Mouse (Mus musculus) left cerebral cortex, adult 8-10 months (tissue): ENCODE results near the gene Cnksr3. TPM values are rescaled to one million over a fixed set of nuclear protein-coding genes. Genes with fewer than 3 reads are reported as not detected.

Experiments used
- DNase-seq, 2 experiments: peaks; one replicate each; pipeline ENCODE4 v3.0.0; 2022; ENCODE audit warnings: low spot score in 2 of 2
- total RNA-seq, 4 experiments: library from RNA; stranded (reverse); gene quantifications; 2 replicates each; pipeline ENCODE4 v1.2.4; 2022

Gene Cnksr3
- 1 to 10 TPM; 4.1 to 5.2 (median 4.6) TPM for total RNA-seq

DNA sequence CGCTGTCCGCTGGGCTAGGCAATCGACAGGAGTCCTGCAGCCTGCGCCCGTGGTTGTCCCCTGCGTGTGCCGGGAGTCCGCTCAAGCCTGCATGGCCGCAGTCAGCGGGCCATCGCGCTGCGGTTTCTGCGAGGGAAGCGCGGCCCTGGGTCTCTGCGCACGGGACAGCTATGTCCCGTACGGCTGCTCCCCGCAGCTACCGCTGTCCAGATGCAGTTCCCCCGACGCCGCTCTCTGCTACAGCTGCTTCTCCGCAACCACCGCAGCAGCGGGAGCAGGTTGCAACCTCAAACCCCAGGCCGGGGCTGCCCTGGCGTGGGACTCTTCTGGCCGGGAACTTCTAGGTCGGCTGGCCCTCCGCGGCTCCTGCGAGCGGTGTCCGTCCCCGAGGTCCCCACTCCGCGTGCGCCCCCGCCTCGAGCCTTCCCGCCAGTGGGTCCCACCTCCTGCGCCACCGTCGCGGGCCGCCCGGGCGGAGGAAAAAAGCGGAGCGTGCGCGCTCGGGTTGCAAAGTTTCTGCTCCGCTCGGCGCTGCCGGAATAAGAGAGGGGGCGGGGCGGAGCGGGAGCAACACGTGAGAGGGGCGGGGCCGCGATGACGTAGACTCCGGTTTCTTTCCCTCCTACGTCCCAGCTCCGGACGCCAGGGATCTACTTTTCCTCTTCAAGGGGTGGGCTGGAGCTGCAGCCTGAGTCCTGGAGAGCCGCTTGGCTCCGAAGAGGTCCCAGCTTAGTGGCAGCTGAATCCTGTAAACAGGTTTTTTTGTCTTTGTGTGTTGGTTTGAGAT lies at the start of gene Cnksr3:
Gene Cnksr3, minus strand, starts transcription at position 542 of the 787 bp plus-strand sequence.
- peak; percentile 72 to 77 for DNase-seq

GRCm38 (mm10) chr10:7260166-7261108 lies 48.4 kb upstream of the Cnksr3 start:
- no peak for DNase-seq

GRCm38 (mm10) chr10:7258607-7259006 lies 46.6 kb upstream of the Cnksr3 start:
- no peak for DNase-seq

GRCm38 (mm10) chr10:7250455-7250854 lies 38.4 kb upstream of the Cnksr3 start:
- DNase-seq, result no peak

GRCm38 (mm10) chr10:7234601-7235000 lies 22.6 kb upstream of the Cnksr3 start:
- no peak for DNase-seq

DNA sequence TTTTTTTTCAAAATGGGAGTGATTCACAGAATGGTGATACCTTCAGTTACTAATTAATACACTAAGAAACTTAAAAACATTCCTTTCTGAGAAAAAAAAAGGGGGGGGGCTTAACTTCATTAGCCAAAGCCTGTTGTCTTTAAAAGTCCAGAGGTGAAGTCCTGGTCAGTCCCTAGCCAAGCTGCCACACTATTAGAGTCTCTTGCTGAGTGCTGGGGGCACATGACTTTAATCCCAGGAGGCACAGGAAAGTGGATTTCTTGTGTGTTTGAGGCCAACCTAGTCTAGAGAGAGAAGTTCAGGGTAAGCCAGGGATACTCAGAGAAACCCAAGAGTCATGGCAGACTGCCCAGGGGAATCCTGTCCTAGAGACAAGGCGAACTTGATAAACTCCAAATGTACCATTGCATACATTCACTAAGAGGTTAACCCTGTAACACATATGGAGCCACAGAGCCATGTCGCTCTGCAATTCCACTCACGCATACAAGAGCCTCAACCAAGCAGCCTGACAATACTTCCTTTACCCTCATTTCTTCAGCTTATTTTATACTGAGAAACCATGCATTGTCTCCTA lies 5.6 kb upstream of the Cnksr3 start:
- DNase-seq, result no peak

DNA sequence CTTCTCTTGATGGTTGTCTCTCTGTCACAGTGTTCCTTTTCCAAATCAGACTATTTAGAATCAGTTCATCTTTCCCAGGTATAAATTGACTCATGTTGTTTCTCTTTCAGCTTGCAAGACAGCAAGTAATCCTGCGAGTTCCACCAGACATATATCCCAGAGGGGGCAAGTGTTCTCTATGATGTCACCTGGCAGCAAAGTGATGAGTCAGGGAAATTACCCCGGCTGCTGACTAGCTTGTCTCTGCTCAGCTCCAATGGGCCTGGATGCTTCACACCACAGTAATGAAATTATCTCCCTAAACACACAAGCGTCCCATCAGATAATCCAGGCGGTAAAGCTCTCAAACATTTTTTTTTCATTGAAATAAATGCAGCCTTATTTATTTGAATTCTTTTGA lies 2.7 kb upstream of the Cnksr3 start:
- DNase-seq, result no peak

GRCm38 (mm10) chr10:7213066-7213630 lies 1.1 kb upstream of the Cnksr3 start:
- no peak for DNase-seq

GRCm38 (mm10) chr10:7212537-7212936 lies 500 bp upstream of the Cnksr3 start:
- DNase-seq, result no peak

DNA sequence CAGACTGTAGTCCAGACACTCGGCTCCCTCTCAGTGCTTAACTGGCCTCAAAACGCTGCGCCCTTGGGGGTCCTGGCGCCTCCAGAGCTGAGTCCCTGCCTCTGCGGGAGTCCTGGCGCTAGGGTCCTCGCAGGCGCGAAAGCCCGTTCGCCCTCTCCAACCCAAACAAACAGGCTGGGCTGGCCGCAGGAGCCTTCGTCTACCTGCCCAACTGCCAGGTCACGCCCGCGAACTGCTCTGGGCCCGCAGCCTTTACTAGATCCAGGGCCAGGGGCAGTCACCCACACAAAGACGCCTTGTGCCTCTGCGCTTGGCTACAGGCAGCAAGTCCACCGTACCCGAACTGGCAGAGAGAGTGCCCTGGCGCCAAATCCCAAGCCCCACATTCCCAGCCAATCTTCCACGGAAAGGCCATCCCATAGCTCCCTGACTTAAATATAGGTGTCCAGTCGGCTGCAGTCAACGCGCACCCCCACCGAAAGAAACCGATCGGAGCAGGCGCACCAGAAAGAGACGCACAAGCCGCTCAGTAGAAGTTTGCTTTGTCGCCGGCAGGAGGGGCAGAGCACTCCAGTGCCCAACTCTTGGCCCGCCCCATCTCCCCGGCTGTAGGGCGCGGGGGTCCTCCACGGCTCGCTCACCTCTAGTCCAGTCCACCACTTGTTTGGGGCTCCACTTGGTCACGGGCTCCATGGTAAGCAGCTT lies 894 bp downstream of the Cnksr3 start:
- peak; percentile 22 to 29 for DNase-seq

DNA sequence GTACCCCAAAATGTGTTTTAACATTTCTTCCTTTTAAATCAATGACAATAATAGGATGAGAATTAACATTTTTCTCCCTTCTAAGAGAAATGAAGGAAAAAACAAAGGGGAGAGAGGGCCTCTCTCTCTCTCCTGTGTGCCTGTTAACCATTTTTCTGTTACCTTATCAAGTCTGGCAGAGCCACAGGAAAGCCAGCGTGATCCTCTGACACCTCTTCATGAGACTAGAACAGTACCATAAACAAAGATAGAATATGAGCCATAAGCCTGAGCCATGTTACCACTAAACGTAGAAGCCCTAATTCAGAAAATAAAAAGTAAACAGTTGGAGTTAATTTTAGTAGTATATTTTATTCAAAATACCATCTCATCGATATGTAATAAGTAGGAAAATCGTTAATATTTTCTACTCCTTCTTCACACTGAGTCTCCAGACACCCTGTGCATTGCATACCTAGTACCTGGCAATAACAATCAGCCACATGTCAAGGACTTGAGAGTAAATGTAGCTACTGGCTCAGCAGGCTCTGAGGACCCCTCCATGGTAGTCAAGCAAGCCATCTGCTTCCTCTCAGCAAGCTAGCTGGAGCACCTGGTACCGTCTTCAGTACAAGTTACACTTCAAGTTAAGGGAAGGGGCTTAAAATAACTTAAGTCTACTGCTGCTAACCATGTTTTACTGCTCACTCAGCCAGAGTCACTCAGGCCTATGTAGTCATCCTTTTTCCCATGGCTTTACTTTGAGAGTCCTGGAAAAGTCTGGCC lies 2.2 kb downstream of the Cnksr3 start:
- no peak for DNase-seq

- no peak for DNase-seq
Measured at GRCm38 (mm10) chr10:7208859-7209441, 3.1 kb downstream of the Cnksr3 start.

DNA sequence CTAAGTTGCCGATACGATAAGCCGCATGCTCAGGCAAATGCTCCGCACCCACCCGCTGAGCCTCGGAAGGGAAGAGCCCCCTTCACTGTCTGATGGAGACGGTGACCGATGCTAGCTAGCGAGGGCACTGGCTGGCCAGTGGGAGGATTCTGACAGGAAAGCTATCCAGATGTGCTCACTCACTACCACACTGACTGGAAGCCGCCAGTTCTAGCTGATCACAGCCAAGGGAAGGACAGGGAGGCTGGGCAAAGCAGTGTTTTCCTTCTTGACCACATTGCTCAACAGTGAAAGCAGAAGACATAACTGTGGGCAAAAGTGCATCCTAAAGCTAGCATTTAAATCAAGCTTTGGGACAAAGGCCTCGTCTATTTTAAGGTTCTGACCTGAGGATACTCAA lies 4.7 kb downstream of the Cnksr3 start:
- no peak for DNase-seq

DNA sequence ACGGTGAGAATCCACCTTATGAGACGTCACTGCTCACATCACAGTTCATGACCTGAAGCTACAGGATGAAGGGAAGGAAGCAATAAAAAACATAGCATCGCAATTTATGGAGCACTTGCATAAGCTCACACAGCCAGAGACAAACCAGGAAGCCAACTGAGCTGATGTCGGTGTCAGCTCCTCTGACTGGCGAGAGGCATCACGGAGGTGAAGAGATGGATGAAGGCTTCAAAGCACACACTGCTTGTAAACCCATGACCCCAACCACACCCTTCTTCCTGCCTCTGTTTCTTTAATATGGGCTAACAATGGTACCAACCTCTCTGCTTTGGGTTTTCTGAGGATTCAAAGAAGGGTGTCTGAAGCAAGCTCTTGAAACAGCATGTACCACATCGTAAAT lies 5.5 kb downstream of the Cnksr3 start:
- DNase-seq, result no peak

- no peak for DNase-seq
Measured at GRCm38 (mm10) chr10:7205576-7205975, 6.5 kb downstream of the Cnksr3 start.

DNA sequence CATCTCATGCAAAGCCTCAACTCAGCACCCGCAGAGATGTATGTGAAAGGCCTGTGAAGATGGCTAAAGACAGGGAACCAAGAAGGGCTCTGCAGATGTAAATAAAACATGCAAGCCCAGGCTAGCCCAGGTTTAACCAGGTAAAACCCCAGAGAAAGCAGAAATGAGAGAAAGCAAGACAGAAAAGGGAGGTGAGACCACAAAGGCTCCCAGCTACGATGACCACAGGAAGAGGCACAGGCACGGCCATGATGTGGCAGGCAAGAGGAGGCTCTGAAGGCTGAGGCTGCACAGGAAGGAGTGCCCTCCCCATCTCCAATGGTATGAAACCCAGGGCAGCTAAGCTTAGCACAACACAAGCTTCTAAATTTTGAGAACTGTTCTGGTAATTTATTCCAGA lies 7.1 kb downstream of the Cnksr3 start:
- no peak for DNase-seq

GRCm38 (mm10) chr10:7202576-7202975 lies 9.5 kb downstream of the Cnksr3 start:
- DNase-seq, result no peak

- DNase-seq, result no peak
Measured at GRCm38 (mm10) chr10:7200665-7201064, 11.4 kb downstream of the Cnksr3 start.

DNA sequence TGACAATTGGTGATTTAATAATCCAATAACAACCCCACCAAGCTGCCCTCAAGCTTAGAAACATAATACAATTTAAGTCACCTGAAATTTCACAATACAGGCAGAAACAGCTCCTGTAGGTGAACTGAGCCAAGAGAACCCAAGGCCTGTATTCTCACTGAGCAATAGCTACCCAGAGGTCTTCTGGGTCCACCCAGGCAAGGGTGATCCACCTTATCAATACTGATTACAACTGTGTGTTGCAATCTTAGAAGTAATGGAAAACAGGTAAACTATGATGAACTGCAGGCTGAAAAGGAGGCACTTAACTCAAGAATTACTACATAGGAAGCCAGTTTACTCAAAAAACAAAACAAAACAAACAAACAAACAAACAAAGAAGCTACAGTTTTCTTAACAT lies 13.8 kb downstream of the Cnksr3 start:
- no peak for DNase-seq

DNA sequence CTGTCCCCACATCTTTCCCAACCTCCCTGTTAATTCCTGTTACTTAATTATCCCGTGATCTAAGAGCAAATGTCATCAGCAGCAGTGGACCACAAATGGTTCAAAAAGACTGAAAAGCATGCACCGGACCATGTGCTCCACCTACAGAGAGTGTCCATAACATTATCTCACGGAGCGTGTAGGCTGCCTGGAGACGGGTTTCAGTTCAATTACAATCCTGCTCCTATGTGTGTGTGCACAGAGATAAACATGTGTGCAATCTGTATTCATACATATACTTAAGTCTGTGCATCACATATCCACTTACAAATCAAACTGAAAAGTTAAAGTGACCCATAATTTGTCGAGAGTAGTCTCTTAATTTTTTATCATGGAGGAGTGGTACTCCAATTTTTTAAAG lies 14.3 kb downstream of the Cnksr3 start:
- no peak for DNase-seq
